Mouse (Mus musculus): ENCODE measurements around the gene Kcnip4. TPM values are rescaled to one million over a fixed set of nuclear protein-coding genes. Genes with fewer than 3 reads are reported as not detected.

The Kcnip4 gene
- polyA plus RNA-seq, 1 experiment from 2014 or later: 2.8 TPM

DNA sequence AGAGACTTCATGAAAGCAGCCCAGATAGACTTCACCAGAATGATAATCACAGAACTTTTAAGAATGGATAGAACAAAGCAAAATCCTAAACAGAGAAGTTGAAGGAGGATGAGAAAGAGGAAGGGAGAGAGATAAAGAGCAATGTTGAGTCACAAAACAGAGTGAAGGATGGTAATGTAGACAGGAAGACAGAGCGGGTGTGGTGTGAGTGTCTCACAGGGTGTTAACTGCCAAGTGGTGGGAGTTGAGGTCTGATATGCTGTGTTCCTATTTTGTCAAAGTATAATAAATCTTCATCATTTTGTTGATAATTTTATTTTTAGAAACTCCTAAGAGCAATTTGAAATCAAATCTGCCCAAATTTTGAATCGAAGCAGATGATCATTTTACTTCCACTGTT is 592.8 kb downstream of the Kcnip4 start:
- Histone ChIP-seq H3K36me3 (ENCODE audit: control insufficient read depth, insufficient read depth, low read length) (no peaks in the 10 kb centered on the region), H3K27ac (ENCODE audit: low read depth, low read length) (no peak overlapping the region), H3K4me3 (ENCODE audit: low read depth, low read length) (no peak overlapping the region), H3K4me1 (ENCODE audit: control insufficient read depth, insufficient read depth, low read length) (no peaks in the 10 kb centered on the region), H3K4me2 (no peak overlapping the region), H3K9ac (ENCODE audit: low read length) (no peak overlapping the region), H3K27me3 (ENCODE audit: control insufficient read depth, insufficient read depth, low read length) (no peaks in the 10 kb centered on the region), H3K9me3 (ENCODE audit: control insufficient read depth, low read length) (no peaks in the 10 kb centered on the region)
- ATAC-seq (ENCODE audit: low FRiP score) (no peak), DNase-seq (ENCODE audit: low spot score, missing footprints) (no peak)
- 90% methylated on average over 2 of the region's 2 CpGs for WGBS

DNA sequence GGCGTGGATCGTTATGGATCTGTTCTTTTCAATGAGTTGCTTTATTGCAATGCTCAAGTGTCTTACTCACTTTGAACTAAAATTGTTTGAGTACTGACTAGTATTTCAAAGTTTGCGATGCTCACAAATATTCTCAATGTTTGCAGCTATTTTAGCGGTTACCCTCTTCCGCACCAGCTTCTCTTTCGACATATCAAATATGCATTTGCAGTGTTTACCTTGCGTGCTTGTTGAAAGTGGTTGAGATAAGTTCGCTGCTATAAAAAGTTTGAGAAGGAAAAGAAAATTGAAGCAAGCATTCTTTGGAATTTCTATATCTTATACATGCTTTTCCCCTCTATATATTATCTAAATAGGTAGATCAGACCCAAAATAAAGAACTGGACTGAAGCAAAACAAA is 634.5 kb downstream of the Kcnip4 start:
- Histone ChIP-seq H3K27ac (ENCODE audit: low read depth, low read length) (no peak overlapping the region), H3K4me3 (ENCODE audit: low read depth, low read length) (peak overlapping the region; percentile 31; the same call in 1 of the 2 replicates), H3K4me1 (ENCODE audit: control insufficient read depth, insufficient read depth, low read length) (no peaks in the 10 kb centered on the region), H3K9me3 (ENCODE audit: control insufficient read depth, low read length) (no peaks in the 10 kb centered on the region), H3K36me3 (ENCODE audit: control insufficient read depth, insufficient read depth, low read length) (no peaks in the 10 kb centered on the region), H3K27me3 (ENCODE audit: control insufficient read depth, insufficient read depth, low read length) (no peaks in the 10 kb centered on the region), H3K4me2 (peak overlapping the region; percentile 55), H3K9ac (ENCODE audit: low read length) (no peak overlapping the region)
- DNase-seq (ENCODE audit: low spot score, missing footprints): no peak
- no peak for ATAC-seq (ENCODE audit: low FRiP score)
- 67% methylated on average over 8 of the region's 8 CpGs for WGBS

DNA sequence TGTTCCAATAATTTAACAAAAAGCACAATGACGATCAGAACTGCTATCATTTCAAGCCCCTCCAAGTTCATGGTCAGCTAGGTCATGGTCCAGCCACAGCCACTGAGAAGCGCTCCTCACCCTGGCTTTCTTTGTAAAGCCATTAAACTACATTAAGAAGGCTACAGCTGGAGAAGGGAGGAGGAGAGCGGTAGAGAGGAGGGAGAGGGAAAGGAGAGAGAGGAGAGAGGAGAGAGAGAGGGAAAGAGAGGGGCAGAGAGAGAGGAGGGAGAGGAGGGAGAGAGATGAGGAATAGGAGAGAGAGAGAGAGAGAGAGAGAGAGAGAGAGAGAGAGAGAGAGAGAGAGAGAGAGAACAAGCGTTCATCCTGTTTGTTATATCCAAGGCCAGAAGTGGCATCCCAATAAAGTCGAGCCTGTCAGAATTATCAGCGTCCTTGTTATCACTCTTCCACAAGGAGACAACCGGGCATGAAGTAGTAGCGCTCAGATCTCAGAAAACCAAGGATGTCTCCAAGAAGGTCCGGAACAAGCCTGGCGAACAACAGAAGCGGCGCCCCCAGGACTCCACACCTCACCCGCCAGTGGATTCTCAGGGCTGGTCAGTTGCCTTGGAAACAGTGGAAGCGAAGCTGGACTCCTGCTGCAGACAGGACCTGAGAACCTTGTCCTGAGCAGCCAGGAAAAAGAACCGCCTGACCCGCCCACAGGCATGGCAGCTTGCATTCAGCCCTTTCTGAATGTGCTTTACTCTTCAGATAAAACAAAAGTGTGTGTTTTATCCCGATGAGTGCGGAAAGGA is 635.1 kb downstream of the Kcnip4 start:
- WGBS: 7% methylated on average over 18 of the region's 18 CpGs
- peak; percentile 96 for ATAC-seq (ENCODE audit: low FRiP score)
- Histone ChIP-seq H3K4me1 (ENCODE audit: control insufficient read depth, insufficient read depth, low read length) (no peaks in the 10 kb centered on the region), H3K27me3 (ENCODE audit: control insufficient read depth, insufficient read depth, low read length) (no peaks in the 10 kb centered on the region), H3K4me3 (ENCODE audit: low read depth, low read length) (peak overlapping the region; percentile 31), H3K9ac (ENCODE audit: low read length) (peak overlapping the region; percentile 41), H3K4me2 (peak overlapping the region; percentile 55), H3K36me3 (ENCODE audit: control insufficient read depth, insufficient read depth, low read length) (no peaks in the 10 kb centered on the region), H3K27ac (ENCODE audit: low read depth, low read length) (no peak overlapping the region), H3K9me3 (ENCODE audit: control insufficient read depth, low read length) (no peaks in the 10 kb centered on the region)
- DNase-seq (ENCODE audit: low spot score, missing footprints): peak; percentile 93

DNA sequence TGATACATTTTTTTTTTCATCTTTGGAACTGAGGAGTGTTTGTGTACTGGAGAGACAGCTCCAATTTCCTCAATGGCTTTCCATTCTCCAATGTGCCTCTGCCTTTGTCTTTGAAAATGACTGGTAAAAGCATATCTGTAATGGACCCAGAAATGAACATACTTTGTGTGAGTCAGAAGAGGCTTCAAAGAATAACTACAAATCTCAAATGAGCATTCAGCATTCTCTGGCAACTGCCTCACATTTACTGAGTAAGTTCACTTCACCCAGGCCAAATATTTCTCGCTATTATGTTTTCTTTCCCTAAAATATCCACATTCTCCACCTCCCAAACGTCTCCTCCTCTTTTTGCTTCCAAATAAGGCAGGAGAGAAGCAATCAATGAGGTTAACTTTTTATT is 646.6 kb downstream of the Kcnip4 start:
- Histone ChIP-seq H3K4me2 (no peak overlapping the region), H3K9me3 (ENCODE audit: control insufficient read depth, low read length) (no peaks in the 10 kb centered on the region), H3K36me3 (ENCODE audit: control insufficient read depth, insufficient read depth, low read length) (no peaks in the 10 kb centered on the region), H3K27ac (ENCODE audit: low read depth, low read length) (no peak overlapping the region), H3K4me1 (ENCODE audit: control insufficient read depth, insufficient read depth, low read length) (no peaks in the 10 kb centered on the region), H3K27me3 (ENCODE audit: control insufficient read depth, insufficient read depth, low read length) (no peaks in the 10 kb centered on the region), H3K4me3 (ENCODE audit: low read depth, low read length) (no peak overlapping the region), H3K9ac (ENCODE audit: low read length) (no peak overlapping the region)
- DNase-seq (ENCODE audit: low spot score, missing footprints) (no peak), ATAC-seq (ENCODE audit: low FRiP score) (no peak)
- 71% methylated on average over 2 of the region's 2 CpGs for WGBS

DNA sequence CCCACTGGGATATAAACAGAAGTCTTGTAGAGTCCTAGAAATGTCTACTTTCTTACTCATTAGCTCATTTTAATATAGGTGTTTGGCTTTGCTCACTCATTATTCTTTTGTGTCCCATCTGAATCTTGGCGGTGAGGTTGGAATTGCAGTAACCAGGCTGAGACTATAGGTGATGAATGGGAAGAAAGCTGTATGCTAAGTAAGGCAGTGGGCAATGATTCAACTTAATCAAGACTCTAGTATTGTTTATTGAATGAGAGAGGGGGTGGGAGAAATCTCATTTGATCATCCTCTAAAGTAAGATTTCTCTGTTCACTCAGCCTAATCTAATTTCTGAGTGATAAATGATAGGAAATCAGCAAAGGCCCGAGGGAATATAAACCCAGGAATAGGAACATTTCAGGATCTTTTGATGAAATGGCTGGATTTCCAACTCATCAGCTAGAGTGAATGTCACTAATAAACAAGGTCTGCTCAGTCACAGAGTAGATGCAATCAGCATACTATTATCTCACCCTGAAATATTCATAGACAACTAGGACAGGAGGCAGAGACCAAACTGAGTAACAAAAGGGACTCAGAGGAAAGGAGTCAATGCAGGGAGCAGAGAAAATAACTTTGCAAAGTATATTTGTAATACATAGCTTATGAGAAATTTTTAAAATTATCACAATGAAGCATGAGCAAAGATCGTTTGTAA is 660.3 kb downstream of the Kcnip4 start:
- Histone ChIP-seq H3K36me3 (ENCODE audit: control insufficient read depth, insufficient read depth, low read length) (no peaks in the 10 kb centered on the region), H3K4me2 (no peak overlapping the region), H3K27me3 (ENCODE audit: control insufficient read depth, insufficient read depth, low read length) (no peaks in the 10 kb centered on the region), H3K9me3 (ENCODE audit: control insufficient read depth, low read length) (no peaks in the 10 kb centered on the region), H3K4me1 (ENCODE audit: control insufficient read depth, insufficient read depth, low read length) (no peaks in the 10 kb centered on the region), H3K9ac (ENCODE audit: low read length) (no peak overlapping the region), H3K27ac (ENCODE audit: low read depth, low read length) (no peak overlapping the region), H3K4me3 (ENCODE audit: low read depth, low read length) (no peak overlapping the region)
- DNase-seq (ENCODE audit: low spot score, missing footprints) (no peak), ATAC-seq (ENCODE audit: low FRiP score) (peak; percentile 59)
- 69% methylated on average over 3 of the region's 3 CpGs for WGBS

DNA sequence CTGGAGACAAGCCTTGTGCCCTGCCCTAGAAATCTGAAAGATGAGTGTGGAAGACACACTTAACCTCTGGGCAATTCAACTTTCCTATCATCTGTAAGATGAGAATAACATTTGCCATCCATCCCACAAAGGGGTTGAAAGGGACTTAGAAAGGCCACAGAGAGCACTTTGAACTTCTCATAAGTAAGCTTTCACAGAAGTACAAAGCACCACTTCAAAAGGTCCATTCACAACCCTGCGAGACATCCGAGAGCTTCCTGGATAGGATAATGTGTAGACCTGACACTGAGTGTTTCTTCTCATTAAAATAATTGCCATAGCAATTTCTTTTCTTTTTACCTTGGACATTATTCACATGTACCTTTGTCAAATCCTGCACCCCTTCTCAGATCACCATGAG is 683.7 kb downstream of the Kcnip4 start:
- H3K4me3 ChIP-seq (ENCODE audit: low read depth, low read length): no peak overlapping the region
- no peak overlapping the region for H3K27ac ChIP-seq (ENCODE audit: low read depth, low read length)
- no peaks in the 10 kb centered on the region for H3K27me3 ChIP-seq (ENCODE audit: control insufficient read depth, insufficient read depth, low read length)
- no peaks in the 10 kb centered on the region for H3K9me3 ChIP-seq (ENCODE audit: control insufficient read depth, low read length)
- ATAC-seq (ENCODE audit: low FRiP score) (peak; percentile 56; the same call in 1 of the 2 replicates), DNase-seq (ENCODE audit: low spot score, missing footprints) (no peak)
- no peaks in the 10 kb centered on the region; the same call in 1 of the 2 replicates for H3K4me1 ChIP-seq (ENCODE audit: control insufficient read depth, insufficient read depth, low read length)
- 30% methylated on average over 2 of the region's 2 CpGs for WGBS
- no peaks in the 10 kb centered on the region for H3K36me3 ChIP-seq (ENCODE audit: control insufficient read depth, insufficient read depth, low read length)
- H3K9ac ChIP-seq (ENCODE audit: low read length): no peak overlapping the region
- H3K4me2 ChIP-seq: no peak overlapping the region

DNA sequence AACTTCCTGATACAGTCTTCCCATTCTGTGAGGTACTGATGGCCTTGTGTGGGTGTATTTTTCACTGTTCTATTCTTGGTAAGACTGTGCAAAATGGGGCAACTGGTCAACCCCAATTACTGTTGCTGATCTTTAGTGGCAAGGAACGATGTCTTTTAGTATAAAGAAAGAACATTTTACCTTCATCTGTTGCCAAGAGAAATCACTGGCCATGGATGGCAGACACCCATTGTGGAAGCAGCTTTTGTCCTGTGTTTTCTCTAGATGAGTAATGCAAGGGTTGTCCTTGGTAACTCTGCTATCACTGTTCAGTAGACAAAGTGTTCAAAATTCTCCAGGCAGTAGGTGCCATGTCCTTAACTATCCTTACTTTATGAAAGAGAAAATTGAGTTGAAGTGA is 729.2 kb downstream of the Kcnip4 start:
- Histone ChIP-seq H3K9ac (ENCODE audit: low read length) (no peak overlapping the region), H3K27me3 (ENCODE audit: control insufficient read depth, insufficient read depth, low read length) (no peaks in the 10 kb centered on the region), H3K4me3 (ENCODE audit: low read depth, low read length) (no peak overlapping the region), H3K4me2 (no peak overlapping the region), H3K4me1 (ENCODE audit: control insufficient read depth, insufficient read depth, low read length) (no peaks in the 10 kb centered on the region), H3K9me3 (ENCODE audit: control insufficient read depth, low read length) (no peaks in the 10 kb centered on the region), H3K27ac (ENCODE audit: low read depth, low read length) (no peak overlapping the region), H3K36me3 (ENCODE audit: control insufficient read depth, insufficient read depth, low read length) (no peaks in the 10 kb centered on the region)
- no peak for DNase-seq (ENCODE audit: low spot score, missing footprints)
- no peak for ATAC-seq (ENCODE audit: low FRiP score)
- WGBS: 73% methylated on average over 1 of the region's 1 CpGs

DNA sequence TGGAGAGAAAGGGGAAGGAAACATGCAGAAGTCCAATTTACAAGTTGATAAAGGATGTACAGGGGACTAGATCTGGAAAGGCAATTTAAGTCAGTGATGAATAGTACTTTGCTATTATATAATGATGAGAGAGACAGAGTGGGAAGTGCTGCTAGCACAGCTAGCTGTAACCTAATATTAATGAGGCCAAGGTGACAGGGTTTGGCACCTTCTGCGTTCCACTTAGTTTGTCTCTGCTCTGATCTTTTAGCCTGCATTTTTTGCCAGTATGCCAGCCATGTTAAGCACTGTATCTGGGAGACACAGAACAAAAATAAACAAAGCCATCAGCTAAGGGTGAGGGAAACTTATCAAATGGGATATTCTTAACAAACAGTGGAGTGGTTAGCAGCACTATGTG is 745.3 kb downstream of the Kcnip4 start:
- Histone ChIP-seq H3K4me2 (no peak overlapping the region), H3K27ac (ENCODE audit: low read depth, low read length) (no peak overlapping the region), H3K9me3 (ENCODE audit: control insufficient read depth, low read length) (no peaks in the 10 kb centered on the region), H3K4me3 (ENCODE audit: low read depth, low read length) (no peak overlapping the region), H3K27me3 (ENCODE audit: control insufficient read depth, insufficient read depth, low read length) (no peaks in the 10 kb centered on the region), H3K4me1 (ENCODE audit: control insufficient read depth, insufficient read depth, low read length) (no peaks in the 10 kb centered on the region), H3K9ac (ENCODE audit: low read length) (no peak overlapping the region), H3K36me3 (ENCODE audit: control insufficient read depth, insufficient read depth, low read length) (no peaks in the 10 kb centered on the region)
- 86% methylated on average over 1 of the region's 1 CpGs for WGBS
- ATAC-seq (ENCODE audit: low FRiP score) (no peak), DNase-seq (ENCODE audit: low spot score, missing footprints) (no peak)

DNA sequence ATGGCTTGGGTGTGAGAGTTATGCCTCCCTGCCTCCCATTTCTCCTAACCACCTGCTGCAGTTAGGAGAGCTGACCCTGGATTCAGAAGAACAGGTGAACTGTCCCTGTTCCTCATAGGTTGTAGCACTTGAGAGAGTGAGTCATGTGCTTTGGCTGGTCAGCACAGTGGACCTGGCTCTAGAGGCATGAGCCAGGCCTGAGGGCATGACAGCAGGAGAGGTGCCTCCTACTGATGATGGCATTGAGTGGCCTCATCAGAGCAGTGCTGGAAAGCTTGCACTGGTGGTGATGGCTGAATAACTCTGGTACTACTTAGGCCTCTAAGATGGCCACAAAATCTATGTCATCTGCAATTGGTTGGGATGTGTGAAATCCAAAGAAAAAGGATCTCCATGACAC is 776.1 kb downstream of the Kcnip4 start:
- no peaks in the 10 kb centered on the region for H3K9me3 ChIP-seq (ENCODE audit: control insufficient read depth, low read length)
- no peaks in the 10 kb centered on the region for H3K36me3 ChIP-seq (ENCODE audit: control insufficient read depth, insufficient read depth, low read length)
- H3K27ac ChIP-seq (ENCODE audit: low read depth, low read length): no peak overlapping the region
- no peaks in the 10 kb centered on the region for H3K27me3 ChIP-seq (ENCODE audit: control insufficient read depth, insufficient read depth, low read length)
- H3K4me3 ChIP-seq (ENCODE audit: low read depth, low read length): no peak overlapping the region
- ATAC-seq (ENCODE audit: low FRiP score) (no peak), DNase-seq (ENCODE audit: low spot score, missing footprints) (no peak)
- H3K4me1 ChIP-seq (ENCODE audit: control insufficient read depth, insufficient read depth, low read length): no peaks in the 10 kb centered on the region
- H3K4me2 ChIP-seq: no peak overlapping the region
- H3K9ac ChIP-seq (ENCODE audit: low read length): no peak overlapping the region
